Mouse (Mus musculus) E14TG2a.4 (cell line): ENCODE measurements around the gene Fjx1.

Experiments
- CTCF ChIP-seq: conservative IDR thresholded peaks from 2 replicates; pipeline ENCODE4 v1.5.1; 2014; ENCODE audit warnings: low read length
- NANOG ChIP-seq: IDR thresholded peaks from 2 replicates; pipeline ENCODE4 v1.6.1; 2014; ENCODE audit warnings: borderline replicate concordance, low read length, mixed read lengths
- POU5F1 ChIP-seq: IDR thresholded peaks from 2 replicates; pipeline ENCODE4 v1.6.1; 2014; ENCODE audit warnings: low read length, borderline replicate concordance

DNA sequence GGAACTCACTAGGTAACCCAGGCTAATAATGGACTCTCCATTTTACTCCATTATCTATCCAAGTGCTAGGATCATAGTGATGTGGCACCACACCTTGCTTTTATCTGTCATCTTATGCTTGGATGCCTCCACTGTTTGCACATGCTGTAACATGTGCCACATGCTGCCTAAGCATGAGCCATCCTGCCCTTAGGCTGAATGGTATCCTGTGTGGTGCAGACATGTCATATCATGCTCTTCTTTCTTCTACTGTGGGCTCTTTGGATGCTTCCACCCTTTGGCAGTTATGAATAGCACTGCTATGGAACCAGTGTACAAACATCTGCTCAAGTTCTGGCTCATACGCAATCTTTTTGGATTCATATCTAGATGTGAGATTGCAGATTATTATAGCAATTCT lies 18.4 kb downstream of the Fjx1 start:
- no peak for TF ChIP-seq CTCF
- TF ChIP-seq POU5F1 = no peak
- no peak for TF ChIP-seq NANOG
